Mouse (Mus musculus): Measurements from ENCODE around the gene 4930447C04Rik. TPM values are rescaled to one million over a fixed set of nuclear protein-coding genes. Genes with fewer than 3 reads are reported as not detected.

4930447C04Rik gene
- total RNA-seq, 2 experiments from 2014 or later = not detected

DNA sequence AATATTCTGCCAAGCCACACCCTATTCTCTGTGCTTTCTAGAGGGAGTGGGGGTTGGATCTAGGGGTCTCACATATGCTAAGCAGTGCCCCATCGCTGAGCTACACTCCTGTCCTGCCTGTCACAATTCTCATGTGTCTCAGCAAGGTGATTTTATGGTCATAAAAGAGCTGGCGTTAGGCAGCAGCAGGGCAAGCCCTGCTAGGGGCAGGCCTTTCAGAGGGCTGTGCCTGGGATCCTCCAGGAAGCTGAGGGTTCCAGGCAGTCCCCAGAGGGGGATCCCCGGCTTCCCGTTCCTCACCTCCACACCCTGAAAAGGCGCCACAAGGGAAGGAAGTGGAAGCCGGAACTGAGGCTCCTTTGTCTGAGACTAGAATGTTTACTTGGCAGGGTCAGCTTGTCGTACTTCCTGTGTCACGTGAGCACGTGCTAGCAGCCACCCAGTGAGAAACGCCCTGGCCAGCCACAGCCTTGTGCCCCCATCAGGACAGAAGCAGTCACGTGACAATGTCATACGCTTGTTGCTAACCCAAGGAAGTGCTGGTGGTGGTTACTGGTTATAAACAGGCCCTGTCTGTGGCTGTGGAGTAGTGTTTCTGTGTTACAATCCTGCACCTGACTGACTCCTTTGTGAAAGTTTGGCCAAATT lies 96.5 kb downstream of the 4930447C04Rik start:
- ATAC-seq (replicated peaks; ENCODE audit: low FRiP score, poor library complexity, severe bottlenecking) = no peak

DNA sequence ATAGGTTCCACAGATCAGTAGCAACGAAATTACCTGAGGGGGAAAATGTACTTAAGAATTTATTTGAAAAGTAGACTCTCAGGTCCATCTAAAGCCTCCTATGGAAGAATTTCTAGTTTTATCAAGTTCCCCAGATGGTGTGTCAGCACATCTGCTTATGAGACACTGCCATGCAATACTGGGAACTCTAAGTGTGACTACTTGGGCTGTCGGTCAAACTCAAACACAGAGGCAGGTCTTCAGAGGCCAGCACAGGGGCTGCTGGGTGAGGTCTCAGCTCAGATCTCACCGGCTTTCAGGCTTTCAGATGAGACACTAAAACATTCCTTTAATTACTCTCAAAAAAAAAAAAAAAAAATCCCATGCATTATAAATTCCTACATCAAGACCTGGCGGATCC lies 97.0 kb downstream of the 4930447C04Rik start:
- ATAC-seq (replicated peaks; ENCODE audit: low FRiP score, poor library complexity, severe bottlenecking) = no peak

DNA sequence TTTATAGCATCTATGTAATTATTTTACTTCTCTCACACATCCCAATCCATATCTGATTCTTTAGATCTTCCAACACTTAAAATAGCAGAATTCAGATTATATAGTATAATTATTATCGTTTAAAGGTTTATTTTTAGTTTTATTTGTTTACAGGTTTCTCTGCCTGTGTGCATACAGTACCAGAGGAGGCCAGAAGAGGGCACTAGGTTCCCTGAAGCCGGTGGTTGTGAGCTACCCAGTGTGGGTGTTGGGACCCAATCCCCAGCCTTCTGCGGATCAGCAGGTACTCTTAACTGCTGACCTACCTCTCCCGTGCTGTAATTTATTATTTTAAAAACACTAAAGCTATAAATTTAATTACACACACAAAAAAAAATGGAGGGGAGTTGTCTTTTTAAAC lies 97.4 kb downstream of the 4930447C04Rik start:
- no peak for ATAC-seq (replicated peaks; ENCODE audit: low FRiP score, poor library complexity, severe bottlenecking)

DNA sequence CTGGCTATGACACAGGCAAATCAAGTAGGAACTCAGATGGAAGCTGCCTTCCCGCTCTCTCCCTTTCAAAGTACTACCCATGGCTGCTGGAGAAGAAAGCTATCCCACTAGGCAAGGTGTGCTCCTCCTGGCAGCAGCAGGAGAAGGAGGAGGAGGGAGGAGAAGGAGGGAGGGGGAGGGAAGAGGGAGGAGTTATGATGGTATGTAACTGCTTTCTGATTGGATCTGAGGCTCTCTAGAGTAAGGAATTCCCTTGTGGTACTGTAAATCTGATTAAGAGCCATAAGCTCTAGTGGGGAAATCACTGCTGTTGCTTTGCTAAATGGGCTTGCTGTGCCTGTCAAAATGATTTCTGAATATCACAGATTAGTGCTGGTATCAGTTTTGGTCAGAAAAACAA lies 99.1 kb downstream of the 4930447C04Rik start:
- no peak for ATAC-seq (replicated peaks; ENCODE audit: low FRiP score, poor library complexity, severe bottlenecking)

DNA sequence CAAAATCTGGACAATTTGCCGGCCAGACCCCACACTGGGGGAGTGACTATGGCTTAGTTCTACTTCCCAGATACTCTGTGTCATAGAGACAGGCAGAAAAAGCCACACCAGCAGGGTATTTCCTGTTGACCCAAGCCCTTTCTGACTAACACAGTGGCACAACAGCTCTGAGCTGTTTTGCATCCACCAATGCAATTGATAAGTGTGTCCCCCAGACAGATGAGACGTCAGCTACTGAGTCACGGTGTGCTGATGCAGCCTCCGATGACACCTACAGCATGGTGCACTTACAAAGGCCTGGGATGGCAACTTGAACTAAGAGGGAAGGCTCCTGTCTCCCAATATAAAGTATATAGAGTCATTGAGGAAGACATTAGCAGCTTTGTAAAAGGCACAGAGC lies 103.3 kb downstream of the 4930447C04Rik start:
- no peak for ATAC-seq (replicated peaks; ENCODE audit: low FRiP score, poor library complexity, severe bottlenecking)

DNA sequence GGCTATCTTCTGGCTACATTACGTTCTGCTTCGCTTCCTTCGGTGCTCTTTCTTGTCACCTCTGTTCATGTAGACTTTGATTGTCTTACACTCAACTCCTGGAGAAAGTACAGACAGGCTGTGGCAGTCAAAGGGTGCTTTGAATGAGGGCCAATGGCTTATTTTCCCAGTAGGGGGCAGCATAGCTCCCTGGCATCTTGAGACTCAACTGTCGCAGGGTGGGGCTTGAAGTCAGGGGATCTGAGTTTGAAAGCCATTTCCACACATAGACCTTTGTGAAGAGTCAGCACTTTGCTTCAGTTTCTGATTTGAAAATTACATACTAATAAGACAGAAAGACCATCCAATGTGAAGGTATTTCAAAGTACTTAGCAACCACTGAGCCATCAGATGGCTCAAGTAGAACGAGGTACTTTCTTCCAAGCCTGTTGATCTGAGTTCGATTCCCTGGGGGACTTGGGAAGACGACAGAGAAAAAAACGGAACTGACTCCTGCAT lies 105.0 kb downstream of the 4930447C04Rik start:
- ATAC-seq (replicated peaks; ENCODE audit: low FRiP score, poor library complexity, severe bottlenecking) = no peak

DNA sequence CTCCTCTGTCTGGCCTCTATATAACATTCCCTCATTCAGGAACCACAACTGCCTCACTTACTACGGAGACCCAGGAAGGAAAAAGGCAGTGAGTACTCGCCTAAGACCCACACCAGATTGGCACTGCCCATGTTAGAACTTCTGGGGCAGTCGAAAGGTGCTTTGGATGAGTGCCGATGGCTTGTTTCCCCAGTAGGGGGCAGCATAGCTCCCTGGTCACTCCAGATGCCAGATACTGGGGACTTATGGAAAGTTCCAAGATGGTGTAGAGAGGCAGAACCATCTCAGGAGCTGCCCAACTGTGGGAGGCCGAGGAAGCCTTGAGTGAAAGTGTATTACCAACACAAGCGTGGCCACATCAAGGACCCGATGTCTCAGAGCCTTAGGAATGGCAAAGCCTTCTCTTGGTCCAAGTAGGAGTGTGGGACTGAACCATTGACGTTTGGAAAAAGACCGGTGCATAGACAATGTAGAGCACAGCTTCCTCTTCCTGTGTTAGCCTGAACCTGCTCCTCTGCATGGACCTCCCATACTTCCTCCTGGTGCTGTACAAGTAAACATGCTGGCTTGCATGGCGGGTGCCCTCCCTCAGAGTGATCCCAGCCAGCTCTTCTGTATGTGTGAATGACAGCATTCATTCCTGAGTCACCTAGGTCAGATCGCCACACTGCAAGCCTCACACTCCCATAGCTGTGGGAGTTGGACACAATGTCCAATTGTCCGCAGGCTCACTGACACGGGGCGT lies 105.6 kb downstream of the 4930447C04Rik start:
- ATAC-seq (replicated peaks; ENCODE audit: low FRiP score, poor library complexity, severe bottlenecking) = no peak

DNA sequence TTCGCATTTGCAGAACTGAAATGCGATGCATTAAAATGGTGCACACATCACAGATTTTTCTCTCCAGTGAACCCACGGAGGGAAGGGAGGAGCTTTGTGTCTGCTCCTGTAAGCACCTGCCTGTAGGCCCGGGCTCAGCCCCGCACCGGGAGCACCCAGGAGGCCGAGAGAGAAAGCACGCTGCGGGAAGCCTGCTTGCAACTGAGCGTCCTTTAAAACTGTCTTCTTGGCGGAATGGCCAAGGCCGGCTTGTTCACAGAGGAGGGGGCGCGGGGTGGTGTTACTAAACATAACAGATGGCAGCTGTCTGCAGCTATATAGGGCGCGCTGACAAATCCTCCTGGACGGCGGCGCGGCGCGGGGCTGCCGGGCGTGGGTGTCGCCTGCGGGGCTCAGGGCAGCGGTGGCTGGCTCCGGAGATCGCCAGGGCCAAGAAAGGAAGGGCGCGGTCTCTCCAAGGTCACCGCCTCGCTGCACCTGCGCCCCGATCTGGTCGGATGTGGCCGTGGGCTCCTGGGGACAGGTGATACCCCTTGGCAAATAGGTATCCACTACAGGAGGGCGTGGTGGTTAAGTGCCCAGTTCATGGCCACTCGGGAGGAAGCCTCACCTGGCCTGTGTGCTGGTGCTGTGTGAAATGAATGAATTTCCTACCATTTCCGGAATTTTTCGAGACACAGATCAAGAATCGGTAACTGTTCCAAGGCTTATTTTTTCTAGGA lies 108.7 kb downstream of the 4930447C04Rik start:
- no peak for ATAC-seq (replicated peaks; ENCODE audit: low FRiP score, poor library complexity, severe bottlenecking)

Other genes starting within 250 kb of the 4930447C04Rik start
- 35.9 and 38.6 TPM in 2 replicates for gene Ppm1a, start 183.3 kb downstream of the 4930447C04Rik start, total RNA-seq (2015; ENCODE audit: low replicate concordance)
- gene Ppm1a, start 183.3 kb downstream of the 4930447C04Rik start, total RNA-seq (2017; ENCODE audit: low replicate concordance) = 87.3 and 107 TPM in 2 replicates
- not detected in 2 replicates for gene Six6, start 882 bp downstream of the 4930447C04Rik start, total RNA-seq (2015; ENCODE audit: low replicate concordance)
- not detected in 2 replicates for gene Six6, start 882 bp downstream of the 4930447C04Rik start, total RNA-seq (2017; ENCODE audit: low replicate concordance)
- not detected in 2 replicates for gene Six1, start 113.1 kb upstream of the 4930447C04Rik start, total RNA-seq (2015; ENCODE audit: low replicate concordance)
- not detected in 2 replicates for gene Six1, start 113.1 kb upstream of the 4930447C04Rik start, total RNA-seq (2017; ENCODE audit: low replicate concordance)
- gene Six4, start 172.7 kb upstream of the 4930447C04Rik start, total RNA-seq (2015; ENCODE audit: low replicate concordance) = not detected in 2 replicates
- not detected in 2 replicates for gene Six4, start 172.7 kb upstream of the 4930447C04Rik start, total RNA-seq (2017; ENCODE audit: low replicate concordance)
- gene Mnat1, start 182.9 kb upstream of the 4930447C04Rik start, total RNA-seq (2015; ENCODE audit: low replicate concordance) = 7.7 and 8.4 TPM in 2 replicates
- 3.9 and 6.0 TPM in 2 replicates for gene Mnat1, start 182.9 kb upstream of the 4930447C04Rik start, total RNA-seq (2017; ENCODE audit: low replicate concordance)